Mouse (Mus musculus): Measurements from ENCODE around the gene Lag3. TPM values are rescaled to one million over a fixed set of nuclear protein-coding genes. Genes with fewer than 3 reads are reported as not detected.

Lag3 gene
- 2.8 and 4.0 TPM in 2 replicates for polyA plus RNA-seq (2015; fragmentation: Nextera tagmentation; extraction: Ambion mirVana)

DNA sequence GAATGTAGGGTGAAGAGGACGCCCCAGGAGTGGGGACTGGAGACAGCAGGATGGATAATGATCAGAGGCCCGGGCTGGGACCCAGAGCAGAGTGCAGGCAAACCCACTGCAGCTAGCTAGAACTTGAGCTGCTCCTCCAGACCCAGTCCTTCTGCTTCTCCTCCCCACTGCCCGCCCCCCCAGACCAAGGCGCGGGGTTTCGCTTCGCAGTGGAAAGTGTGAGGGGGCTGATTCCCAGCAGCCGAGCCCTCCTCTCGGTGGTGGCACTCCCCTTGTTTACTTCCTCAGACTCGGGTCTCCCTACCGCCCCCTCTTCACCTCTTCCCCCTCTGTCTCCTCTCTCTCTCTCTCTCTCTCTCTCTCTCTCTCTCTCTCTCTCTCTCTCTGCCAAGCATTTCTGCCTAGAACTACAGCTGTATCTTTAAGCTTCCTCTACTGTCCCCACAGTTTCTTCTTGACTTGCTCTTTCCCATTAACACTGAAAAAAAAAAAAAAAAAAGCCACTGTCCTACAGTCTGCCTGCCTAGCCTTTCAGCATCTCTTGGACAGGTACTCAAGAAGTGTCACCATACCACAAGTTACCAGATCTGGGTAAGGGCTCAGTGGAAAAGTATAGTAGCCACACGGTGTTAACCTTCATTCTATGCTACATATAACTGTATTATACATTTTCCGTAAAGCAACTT lies at the start of gene Lag3:
TSS of gene Lag3 (minus strand) at position 173 of the 686 bp plus-strand sequence.
- Histone ChIP-seq H3K9me3 (replicated peaks) (no peaks in the 10 kb centered on the region), H3K36me3 (peaks cover 25% of the 10 kb centered on the region), H3K4me3 (replicated peaks) (0 out of 2 replicates have a peak within 1 kb of the TSS, but pooled peaks have one; percentile 3), H3K27ac (replicated peaks) (peak within 1 kb of the TSS; percentile 44; the same call in 1 of the 2 replicates), H3K4me2 (replicated peaks) (peak within 1 kb of the TSS; percentile 19; the same call in 1 of the 2 replicates), H3K27me3 (peaks cover 10% of the 10 kb centered on the region; the same call in 1 of the 2 replicates), H3K9ac (no peak within 1 kb of the TSS; the same call in 1 of the 2 replicates), H3K4me1 (peaks cover 52% of the 10 kb centered on the region)
- WGBS, result 13% methylated on average over 13 of the region's 13 CpGs
- 0 out of 2 replicates have a peak, but pooled peaks have one; percentile 15 for ATAC-seq (ENCODE audit: insufficient number of reproducible peaks, low FRiP score, low TSS enrichment, low read depth)

DNA sequence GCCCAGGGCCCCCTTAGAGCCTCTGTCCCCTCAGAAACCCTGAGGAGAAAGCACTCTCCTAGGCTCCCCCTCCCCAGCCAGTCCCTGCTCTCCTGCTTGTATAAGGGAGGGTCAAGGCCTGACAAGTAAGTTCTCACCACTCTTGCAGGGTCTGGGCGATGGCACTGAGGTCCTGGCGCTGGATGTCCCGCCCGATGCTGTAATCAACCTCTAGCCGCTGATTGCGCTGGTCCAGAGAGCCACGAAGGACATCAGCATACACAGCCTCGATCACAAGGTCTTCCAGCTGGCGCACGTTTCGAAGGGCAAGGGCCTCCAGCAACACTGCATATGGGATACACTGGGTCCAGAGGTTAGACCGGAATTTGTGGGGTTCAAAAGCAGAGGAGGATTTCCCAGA lies 49.5 kb upstream of the Lag3 start:
- Histone ChIP-seq H3K4me1 (peaks cover 10% of the 10 kb centered on the region), H3K9me3 (replicated peaks) (no peaks in the 10 kb centered on the region), H3K4me3 (replicated peaks) (no peak overlapping the region), H3K27ac (replicated peaks) (no peak overlapping the region), H3K27me3 (no peaks in the 10 kb centered on the region), H3K36me3 (peaks cover 58% of the 10 kb centered on the region), H3K9ac (no peak overlapping the region), H3K4me2 (replicated peaks) (no peak overlapping the region)
- ATAC-seq (ENCODE audit: insufficient number of reproducible peaks, low FRiP score, low TSS enrichment, low read depth), result no peak
- 93% methylated on average over 12 of the region's 12 CpGs for WGBS

DNA sequence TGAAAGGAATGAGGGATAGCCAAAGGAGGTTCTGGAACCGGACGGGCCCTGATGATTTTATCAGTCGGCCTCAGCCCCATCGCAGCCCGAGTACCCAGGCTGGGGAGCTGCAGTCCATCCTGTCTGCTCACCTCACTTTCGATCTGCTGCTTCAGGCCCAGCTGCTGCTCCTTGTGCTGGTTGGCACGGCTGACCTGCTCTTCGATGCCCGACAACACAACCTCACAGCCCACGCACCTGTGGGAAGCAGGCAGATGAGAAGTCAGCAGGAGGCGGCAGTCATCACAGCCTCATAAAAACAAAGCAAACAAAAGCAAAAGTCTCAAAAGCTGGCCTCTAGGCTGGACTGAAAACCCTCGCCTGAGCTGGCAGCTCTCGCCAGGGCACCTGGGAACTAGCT lies 48.5 kb upstream of the Lag3 start:
- no peaks in the 10 kb centered on the region for H3K27me3 ChIP-seq
- no peak overlapping the region for H3K9ac ChIP-seq
- peaks cover 9% of the 10 kb centered on the region for H3K4me1 ChIP-seq
- no peak for ATAC-seq (ENCODE audit: insufficient number of reproducible peaks, low FRiP score, low TSS enrichment, low read depth)
- H3K27ac ChIP-seq (replicated peaks), result no peak overlapping the region
- WGBS, result 91% methylated on average over 13 of the region's 13 CpGs
- H3K36me3 ChIP-seq, result peaks cover 67% of the 10 kb centered on the region
- no peak overlapping the region for H3K4me2 ChIP-seq (replicated peaks)
- no peak overlapping the region for H3K4me3 ChIP-seq (replicated peaks)
- H3K9me3 ChIP-seq (replicated peaks), result no peaks in the 10 kb centered on the region

DNA sequence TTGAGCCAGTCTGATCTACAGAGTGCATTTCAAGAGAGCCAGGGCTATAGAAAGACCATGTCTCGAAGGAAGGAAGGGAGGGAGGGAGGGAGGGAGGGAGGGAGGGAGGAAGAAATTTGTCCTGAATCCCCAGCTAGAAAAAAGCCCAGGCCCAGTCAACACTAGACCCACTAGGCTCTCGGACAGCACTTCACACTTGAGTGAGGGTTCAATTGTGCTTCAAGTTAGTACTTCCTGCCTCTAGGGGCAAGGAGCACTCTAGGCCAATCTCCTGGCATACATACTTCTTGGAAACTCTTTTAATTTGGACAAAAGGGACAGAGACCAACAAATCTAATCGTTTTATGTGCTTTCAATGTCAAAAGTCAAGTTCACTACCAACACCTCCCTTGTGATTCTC lies 46.6 kb upstream of the Lag3 start:
- Histone ChIP-seq H3K9ac (no peak overlapping the region), H3K4me3 (replicated peaks) (no peak overlapping the region), H3K4me1 (no peaks in the 10 kb centered on the region), H3K36me3 (peaks cover 67% of the 10 kb centered on the region), H3K9me3 (replicated peaks) (no peaks in the 10 kb centered on the region), H3K4me2 (replicated peaks) (no peak overlapping the region), H3K27me3 (no peaks in the 10 kb centered on the region), H3K27ac (replicated peaks) (no peak overlapping the region)
- no peak for ATAC-seq (ENCODE audit: insufficient number of reproducible peaks, low FRiP score, low TSS enrichment, low read depth)
- 93% methylated on average over 3 of the region's 3 CpGs for WGBS

DNA sequence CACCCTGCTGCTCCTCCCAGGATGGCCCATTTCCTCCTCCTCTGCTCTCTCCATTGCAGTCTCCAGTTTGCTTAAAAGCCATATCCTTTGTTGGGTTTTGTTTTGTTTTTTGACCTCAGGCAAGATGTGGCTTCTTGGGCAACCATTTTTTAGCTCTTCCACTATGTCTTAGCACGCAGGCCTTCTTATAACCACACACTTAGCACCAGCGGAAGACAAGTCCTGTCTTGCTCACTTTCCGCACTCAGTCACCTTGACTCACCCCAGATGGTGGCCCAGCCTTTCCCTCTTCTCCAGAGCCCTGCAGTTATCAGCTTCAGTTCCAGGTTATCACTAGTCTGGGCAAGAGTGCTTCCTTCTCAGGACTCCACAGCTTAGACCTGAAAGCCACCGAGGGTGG lies 43.7 kb upstream of the Lag3 start:
- no peak for ATAC-seq (ENCODE audit: insufficient number of reproducible peaks, low FRiP score, low TSS enrichment, low read depth)
- WGBS, result 80% methylated on average over 4 of the region's 4 CpGs
- Histone ChIP-seq H3K4me3 (replicated peaks) (no peak overlapping the region), H3K36me3 (peaks cover 45% of the 10 kb centered on the region), H3K4me2 (replicated peaks) (no peak overlapping the region), H3K27me3 (no peaks in the 10 kb centered on the region), H3K27ac (replicated peaks) (no peak overlapping the region), H3K9ac (no peak overlapping the region), H3K4me1 (no peaks in the 10 kb centered on the region), H3K9me3 (replicated peaks) (no peaks in the 10 kb centered on the region)

DNA sequence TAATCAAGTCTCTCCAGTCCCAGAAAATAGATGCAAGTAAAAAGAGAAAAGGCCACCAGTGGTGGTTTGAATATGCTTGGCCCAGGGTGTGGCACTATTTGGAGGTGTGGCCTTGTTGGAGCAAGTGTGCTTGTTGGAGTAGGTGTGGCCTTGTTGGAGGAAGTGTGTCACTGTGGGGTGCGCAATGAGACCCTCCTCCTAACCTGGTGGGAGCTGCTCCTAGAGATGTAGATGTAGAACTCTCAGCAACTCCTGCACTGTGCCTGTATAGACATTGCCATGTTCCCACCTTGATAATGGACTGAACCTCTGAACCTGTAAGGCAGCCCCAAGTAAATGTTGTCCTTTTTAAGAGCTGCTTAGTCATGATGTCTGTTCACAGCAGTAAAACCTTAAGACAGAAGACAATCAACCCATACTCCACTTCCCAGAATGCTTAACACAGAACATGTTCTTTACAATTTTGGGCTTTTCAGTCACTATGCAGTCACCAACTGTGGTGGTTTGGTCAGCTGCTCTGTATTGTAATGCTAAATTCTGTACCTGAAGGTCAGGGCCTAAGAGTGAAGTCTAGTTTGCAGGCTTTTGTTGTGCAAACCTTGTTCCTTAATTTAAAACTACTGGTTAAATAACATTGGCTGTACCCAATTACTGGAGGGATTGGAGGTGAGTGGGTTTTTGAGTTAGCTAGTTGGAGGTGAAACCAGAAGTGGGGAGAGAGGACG lies 42.6 kb upstream of the Lag3 start:
- no peaks in the 10 kb centered on the region for H3K9me3 ChIP-seq (replicated peaks)
- 85% methylated on average over 2 of the region's 2 CpGs for WGBS
- no peak overlapping the region for H3K9ac ChIP-seq
- H3K4me3 ChIP-seq (replicated peaks), result no peak overlapping the region
- peaks cover 34% of the 10 kb centered on the region for H3K36me3 ChIP-seq
- H3K4me1 ChIP-seq, result no peaks in the 10 kb centered on the region
- no peak for ATAC-seq (ENCODE audit: insufficient number of reproducible peaks, low FRiP score, low TSS enrichment, low read depth)
- no peak overlapping the region for H3K4me2 ChIP-seq (replicated peaks)
- H3K27me3 ChIP-seq, result no peaks in the 10 kb centered on the region
- no peak overlapping the region for H3K27ac ChIP-seq (replicated peaks)

DNA sequence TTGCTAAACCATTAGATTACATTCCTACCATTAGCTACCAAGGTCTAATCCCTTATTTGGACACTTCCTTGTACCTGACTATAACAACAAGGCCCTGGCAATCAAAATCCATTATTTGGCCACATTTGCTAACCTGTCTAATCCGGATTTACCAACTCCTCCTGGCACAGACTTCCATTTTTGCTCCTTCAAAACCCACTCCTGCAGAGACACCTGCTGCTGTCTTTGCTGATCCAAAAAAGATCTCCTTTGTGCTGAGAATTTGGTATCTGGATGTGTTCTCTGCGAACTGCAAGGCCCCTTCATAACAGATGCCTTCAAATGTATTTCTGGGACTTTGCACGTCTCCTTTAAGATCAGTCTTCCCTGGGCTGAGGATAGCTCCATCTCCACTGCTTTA lies 32.0 kb upstream of the Lag3 start:
- Histone ChIP-seq H3K9me3 (replicated peaks) (no peaks in the 10 kb centered on the region), H3K36me3 (peaks cover 9% of the 10 kb centered on the region), H3K4me3 (replicated peaks) (no peak overlapping the region), H3K9ac (no peak overlapping the region), H3K4me1 (no peaks in the 10 kb centered on the region), H3K4me2 (replicated peaks) (no peak overlapping the region), H3K27me3 (no peaks in the 10 kb centered on the region), H3K27ac (replicated peaks) (no peak overlapping the region)
- WGBS, result 82% methylated on average over 3 of the region's 3 CpGs
- no peak for ATAC-seq (ENCODE audit: insufficient number of reproducible peaks, low FRiP score, low TSS enrichment, low read depth)

DNA sequence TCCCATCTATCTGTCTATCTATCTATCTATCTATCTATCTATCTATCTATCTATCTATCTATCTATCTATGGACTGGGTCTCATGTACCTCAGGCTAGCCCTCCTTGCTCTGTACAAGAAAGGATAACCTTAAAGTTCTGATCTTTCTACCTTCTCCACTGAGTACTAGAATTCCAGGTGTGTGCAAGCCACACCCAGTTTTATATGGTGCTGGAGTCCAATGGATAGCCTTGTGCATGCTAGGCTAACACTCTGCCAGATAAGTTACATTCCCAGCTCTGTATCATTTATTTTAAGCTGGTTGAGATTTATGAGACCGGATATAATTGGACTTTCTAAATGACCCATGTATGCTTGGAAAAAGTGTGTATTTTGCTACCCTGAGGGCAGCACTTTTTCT lies 30.2 kb upstream of the Lag3 start:
- Histone ChIP-seq H3K27me3 (no peaks in the 10 kb centered on the region), H3K4me2 (replicated peaks) (no peak overlapping the region), H3K27ac (replicated peaks) (no peak overlapping the region), H3K36me3 (peaks cover 27% of the 10 kb centered on the region), H3K9ac (no peak overlapping the region), H3K9me3 (replicated peaks) (no peaks in the 10 kb centered on the region), H3K4me1 (no peaks in the 10 kb centered on the region), H3K4me3 (replicated peaks) (no peak overlapping the region)
- 90% methylated on average over 1 of the region's 1 CpGs for WGBS
- ATAC-seq (ENCODE audit: insufficient number of reproducible peaks, low FRiP score, low TSS enrichment, low read depth), result no peak

DNA sequence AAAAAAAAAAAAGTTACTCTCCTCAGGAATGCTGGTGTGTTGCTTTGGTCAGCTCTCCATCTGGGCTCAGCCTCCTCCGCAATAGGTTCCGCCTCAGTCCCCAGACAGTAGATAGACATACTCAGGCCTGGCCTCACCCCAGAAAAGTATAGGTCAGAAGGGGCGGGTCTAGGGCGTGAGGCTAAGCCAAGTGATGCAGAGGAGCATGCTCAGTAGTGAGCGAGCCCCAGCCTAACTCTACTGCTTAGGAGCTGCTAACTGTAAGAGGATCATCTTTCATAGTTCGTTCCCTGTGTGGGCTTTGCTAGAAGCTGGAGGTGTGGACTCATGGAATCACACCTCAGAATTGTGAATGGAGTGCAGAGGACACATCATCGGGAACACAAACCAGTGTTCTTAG lies 27.0 kb upstream of the Lag3 start:
- Histone ChIP-seq H3K27ac (replicated peaks) (no peak overlapping the region), H3K4me2 (replicated peaks) (no peak overlapping the region), H3K27me3 (no peaks in the 10 kb centered on the region), H3K9ac (no peak overlapping the region), H3K9me3 (replicated peaks) (no peaks in the 10 kb centered on the region), H3K4me1 (peaks cover 9% of the 10 kb centered on the region; the same call in 1 of the 2 replicates), H3K4me3 (replicated peaks) (no peak overlapping the region), H3K36me3 (peaks cover 58% of the 10 kb centered on the region)
- 90% methylated on average over 7 of the region's 7 CpGs for WGBS
- ATAC-seq (ENCODE audit: insufficient number of reproducible peaks, low FRiP score, low TSS enrichment, low read depth), result no peak

DNA sequence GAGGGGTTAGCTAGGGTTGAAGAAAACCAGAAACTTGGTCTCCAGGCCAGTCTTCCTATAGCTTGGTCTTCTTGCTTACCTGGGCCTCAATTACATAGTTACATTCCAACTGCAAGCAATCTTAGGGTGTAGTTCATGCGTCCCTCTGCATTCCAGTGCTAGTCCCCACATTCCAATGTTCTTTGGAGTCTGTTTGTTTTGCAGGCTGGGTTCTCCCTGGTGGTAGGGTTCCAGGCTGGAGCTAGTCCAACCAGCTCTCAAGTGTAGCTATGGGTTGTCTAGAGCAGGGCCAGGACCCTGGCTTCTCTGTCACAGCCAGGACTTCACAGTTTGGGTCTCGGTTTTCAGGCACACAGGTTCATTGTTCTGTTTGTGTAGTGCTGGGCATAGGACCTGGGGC lies 26.0 kb upstream of the Lag3 start:
- Histone ChIP-seq H3K4me3 (replicated peaks) (no peak overlapping the region), H3K36me3 (peaks cover 59% of the 10 kb centered on the region), H3K27me3 (no peaks in the 10 kb centered on the region), H3K9me3 (replicated peaks) (no peaks in the 10 kb centered on the region), H3K4me2 (replicated peaks) (no peak overlapping the region), H3K9ac (no peak overlapping the region), H3K27ac (replicated peaks) (no peak overlapping the region), H3K4me1 (peaks cover 14% of the 10 kb centered on the region)
- 67% methylated on average over 2 of the region's 2 CpGs for WGBS
- ATAC-seq (ENCODE audit: insufficient number of reproducible peaks, low FRiP score, low TSS enrichment, low read depth), result no peak

DNA sequence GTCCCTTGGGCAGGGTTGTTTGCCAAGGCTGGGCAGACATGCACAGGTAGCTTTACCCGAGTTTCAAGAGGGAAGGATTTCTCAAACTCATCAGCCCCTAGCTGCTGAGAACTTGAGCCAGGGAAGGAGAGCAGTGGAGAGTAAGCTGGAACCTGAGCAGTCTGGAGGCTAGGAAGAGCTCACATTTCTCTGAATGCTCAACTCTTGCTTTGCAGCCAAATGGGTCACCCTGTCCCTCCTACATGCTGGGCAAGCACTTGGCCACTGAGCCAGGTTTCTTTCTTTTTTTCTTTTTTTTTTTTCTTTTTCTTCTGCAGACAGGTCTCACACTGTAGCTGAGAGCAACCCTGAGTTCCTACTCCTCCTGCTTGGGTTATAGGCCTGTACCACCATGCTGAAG lies 25.2 kb upstream of the Lag3 start:
- Histone ChIP-seq H3K4me1 (peaks cover 20% of the 10 kb centered on the region), H3K9ac (no peak overlapping the region), H3K4me2 (replicated peaks) (no peak overlapping the region), H3K27me3 (no peaks in the 10 kb centered on the region), H3K4me3 (replicated peaks) (no peak overlapping the region), H3K9me3 (replicated peaks) (no peaks in the 10 kb centered on the region), H3K36me3 (peaks cover 59% of the 10 kb centered on the region), H3K27ac (replicated peaks) (no peak overlapping the region)
- 79% methylated on average over 1 of the region's 1 CpGs for WGBS
- ATAC-seq (ENCODE audit: insufficient number of reproducible peaks, low FRiP score, low TSS enrichment, low read depth), result no peak
